Mouse (Mus musculus) thymus, adult 2 months (tissue): Measurements from ENCODE around the gene Mrpl57.

Experiments used
- CTCF ChIP-seq: fragments of 200-500 bp; IDR thresholded peaks from 2 replicates; pipeline ENCODE4 v1.5.1; 2012; ENCODE audit warnings: mild to moderate bottlenecking, control low read depth, low read length, moderate library complexity, borderline replicate concordance; ENCODE audit not compliant: control insufficient read depth, poor library complexity, insufficient read depth; ENCODE audit errors: extremely low read depth
- POLR2A ChIP-seq: fragments of 200-500 bp; IDR thresholded peaks from 2 replicates; pipeline ENCODE4 v1.6.1; 2012; ENCODE audit warnings: mild to moderate bottlenecking, low read length, control low read depth, moderate library complexity; ENCODE audit not compliant: control insufficient read depth, poor library complexity, insufficient read depth; ENCODE audit errors: extremely low read depth

GRCm38 (mm10) chr14:57848646-57849045 is 22.6 kb downstream of the Mrpl57 start:
- TF ChIP-seq CTCF (no peak), POLR2A (no peak)
